Mouse (Mus musculus) T-helper 2 cell (primary cell): ENCODE measurements around the gene Clmp.
"Not testable (repeated sequence)": the region's sequence is repeated elsewhere in the genome, so short reads cannot be mapped to it uniquely, and the experiment has no call there.

Experiments used
- in situ Hi-C: fragments of 300-600 bp; cut with MboI, MseI; formaldehyde crosslinking; loops from one replicate; pipeline ENCODE4 v1.15.1; 2025; ENCODE audit warnings: high pct_unique_total_duplicates

Clmp gene

GRCm38 (mm10) chr9:40800675-40801612, 115.2 kb downstream of the Clmp start, which contains the start of gene Hspa8:
TSS of gene Hspa8 (plus strand) at chr9:40800984.
- in situ Hi-C loops: no loop called here

GRCm38 (mm10) chr9:40801614-40802532, 116.1 kb downstream of the Clmp start:
- in situ Hi-C loops: not testable (repeated sequence)

GRCm38 (mm10) chr9:40802533-40802875, 116.7 kb downstream of the Clmp start:
- in situ Hi-C loops: not testable (repeated sequence)

GRCm38 (mm10) chr9:40804576-40804975, 118.8 kb downstream of the Clmp start:
- in situ Hi-C loops: not testable (repeated sequence)

GRCm38 (mm10) chr9:40805263-40805662, 119.5 kb downstream of the Clmp start:
- in situ Hi-C loops: no loop called here

GRCm38 (mm10) chr9:40806440-40807288, 120.9 kb downstream of the Clmp start:
- in situ Hi-C loops: no loop called here

- in situ Hi-C loops: no loop called here
These were observed 121.6 kb downstream of the Clmp start for GRCm38 (mm10) chr9:40807289-40807920.

- in situ Hi-C loops: no loop called here
These were observed 122.5 kb downstream of the Clmp start for GRCm38 (mm10) chr9:40808061-40808906.

- in situ Hi-C loops: no loop called here
These were observed 123.1 kb downstream of the Clmp start for GRCm38 (mm10) chr9:40808907-40809280.

GRCm38 (mm10) chr9:40811860-40812259, 126.1 kb downstream of the Clmp start:
- in situ Hi-C loops: loop anchor here (10.0 kb wide), 1 partner anchor 313 kb away; no protein-coding TSS in a partner anchor

GRCm38 (mm10) chr9:40814060-40814459, 128.3 kb downstream of the Clmp start:
- in situ Hi-C loops: loop anchor here (10.0 kb wide), 1 partner anchor 311 kb away; no protein-coding TSS in a partner anchor

GRCm38 (mm10) chr9:40817325-40818028, 131.7 kb downstream of the Clmp start:
- in situ Hi-C loops: loop anchor here (10.0 kb wide), 1 partner anchor 307 kb away; no protein-coding TSS in a partner anchor

- in situ Hi-C loops: loop anchor here (5.0 kb wide), 1 partner anchor 357 kb away; no protein-coding TSS in a partner anchor
These were observed 139.8 kb downstream of the Clmp start for GRCm38 (mm10) chr9:40825601-40826000.

- in situ Hi-C loops: loop anchor here (5.0 kb wide), 1 partner anchor 355 kb away; no protein-coding TSS in a partner anchor
These were observed 141.6 kb downstream of the Clmp start for GRCm38 (mm10) chr9:40827366-40827765.

- in situ Hi-C loops: loop anchor here (10.0 kb wide), 1 partner anchor 150 kb away; no protein-coding TSS in a partner anchor
These were observed 148.8 kb downstream of the Clmp start for GRCm38 (mm10) chr9:40834569-40834968.
